Mouse (Mus musculus) stomach, postnatal 0 days (tissue): ENCODE results near the gene BC048403.

Source experiments
- CTCF ChIP-seq: IDR thresholded peaks from 2 replicates; pipeline ENCODE4 v1.5.1; 2016; ENCODE audit warnings: antibody characterized with exemption, low read depth, mild to moderate bottlenecking, moderate library complexity
- EP300 ChIP-seq: optimal IDR thresholded peaks from 2 replicates; pipeline ENCODE3; 2016; ENCODE audit warnings: antibody characterized with exemption

- TF ChIP-seq CTCF, result no peak
- TF ChIP-seq EP300, result no peak
These were observed 41.4 kb downstream of the BC048403 start for GRCm38 (mm10) chr10:121781159-121781558.
